Mouse (Mus musculus) retina, adult 2 months (tissue): ENCODE results near the gene Mllt3.

Source experiments
- DNase-seq: peaks from one replicate; pipeline ENCODE4 v3.0.0-alpha.2; 2012; ENCODE audit warnings: low read depth, low spot score

Gene Mllt3

GRCm38 (mm10) chr4:87953268-87953667 lies 79.9 kb downstream of the Mllt3 start:
- no peak for DNase-seq

- DNase-seq, result no peak
Measured at GRCm38 (mm10) chr4:87949451-87949850, 83.7 kb downstream of the Mllt3 start.

GRCm38 (mm10) chr4:87944320-87944719 lies 88.8 kb downstream of the Mllt3 start:
- DNase-seq, result no peak

GRCm38 (mm10) chr4:87942921-87943403 lies 90.2 kb downstream of the Mllt3 start:
- DNase-seq, result no peak

- DNase-seq, result no peak
Measured at GRCm38 (mm10) chr4:87939474-87940154, 93.5 kb downstream of the Mllt3 start.

GRCm38 (mm10) chr4:87936326-87936725 lies 96.8 kb downstream of the Mllt3 start:
- DNase-seq, result no peak

- no peak for DNase-seq
Measured at GRCm38 (mm10) chr4:87933701-87934337, 99.3 kb downstream of the Mllt3 start.

- no peak for DNase-seq
Measured at GRCm38 (mm10) chr4:87930356-87931245, 102.6 kb downstream of the Mllt3 start.

GRCm38 (mm10) chr4:87928603-87929199 lies 104.5 kb downstream of the Mllt3 start:
- no peak for DNase-seq

GRCm38 (mm10) chr4:87927354-87927753 lies 105.8 kb downstream of the Mllt3 start:
- no peak for DNase-seq

GRCm38 (mm10) chr4:87920664-87921063 lies 112.5 kb downstream of the Mllt3 start:
- DNase-seq, result no peak

GRCm38 (mm10) chr4:87911172-87911994 lies 121.8 kb downstream of the Mllt3 start:
- DNase-seq, result no peak

GRCm38 (mm10) chr4:87905149-87905771 lies 127.9 kb downstream of the Mllt3 start:
- no peak for DNase-seq

GRCm38 (mm10) chr4:87904722-87905121 lies 128.4 kb downstream of the Mllt3 start:
- no peak for DNase-seq

- DNase-seq, result no peak
Measured at GRCm38 (mm10) chr4:87902584-87902983, 130.6 kb downstream of the Mllt3 start.

- no peak for DNase-seq
Measured at GRCm38 (mm10) chr4:87901166-87901565, 132.0 kb downstream of the Mllt3 start.

GRCm38 (mm10) chr4:87893498-87893897 lies 139.7 kb downstream of the Mllt3 start:
- no peak for DNase-seq

GRCm38 (mm10) chr4:87893012-87893411 lies 140.2 kb downstream of the Mllt3 start:
- DNase-seq, result no peak

GRCm38 (mm10) chr4:87883225-87883875 lies 149.8 kb downstream of the Mllt3 start:
- DNase-seq, result no peak

- no peak for DNase-seq
Measured at GRCm38 (mm10) chr4:87881995-87882394, 151.2 kb downstream of the Mllt3 start.
